Mouse (Mus musculus): ENCODE data around the gene Olfr103.

The Olfr103 gene

GRCm38 (mm10) chr17:37339598-37339997, at the start of gene Olfr103:
Olfr103 (minus strand) TSS chr17:37339698.
- DNase-seq = no peak

GRCm38 (mm10) chr17:37378733-37379132, 39.2 kb upstream of the Olfr103 start, which contains the start of gene Olfr105-ps:
Olfr105-ps (plus strand) TSS chr17:37379033.
- no peak for DNase-seq

- DNase-seq = no peak
Measured at GRCm38 (mm10) chr17:37359282-37359681, 19.8 kb upstream of the Olfr103 start, which contains the start of gene Olfr104-ps. Olfr104-ps (plus strand) TSS chr17:37359582.

GRCm38 (mm10) chr17:37316954-37317353, 22.5 kb downstream of the Olfr103 start, which contains the start of gene Olfr102:
Olfr102 (minus strand) TSS chr17:37317054.
- DNase-seq = no peak

- no peak for DNase-seq
Measured at GRCm38 (mm10) chr17:37310146-37310699, 29.3 kb downstream of the Olfr103 start.

- no peak for DNase-seq
Measured at GRCm38 (mm10) chr17:37308483-37308882, 31.0 kb downstream of the Olfr103 start.

- DNase-seq = no peak
Measured at GRCm38 (mm10) chr17:37304213-37304612, 35.3 kb downstream of the Olfr103 start, which contains the start of gene Olfr101. Olfr101 (minus strand) TSS chr17:37304313.

Data from lung, postnatal 36 days (tissue).